Mouse (Mus musculus): ENCODE measurements around the gene Cask. TPM values are rescaled to one million over a fixed set of nuclear protein-coding genes. Genes with fewer than 3 reads are reported as not detected.

Gene Cask
- polyA plus RNA-seq, 2 experiments from 2014 or later, result 0.36 to 0.43 TPM

DNA sequence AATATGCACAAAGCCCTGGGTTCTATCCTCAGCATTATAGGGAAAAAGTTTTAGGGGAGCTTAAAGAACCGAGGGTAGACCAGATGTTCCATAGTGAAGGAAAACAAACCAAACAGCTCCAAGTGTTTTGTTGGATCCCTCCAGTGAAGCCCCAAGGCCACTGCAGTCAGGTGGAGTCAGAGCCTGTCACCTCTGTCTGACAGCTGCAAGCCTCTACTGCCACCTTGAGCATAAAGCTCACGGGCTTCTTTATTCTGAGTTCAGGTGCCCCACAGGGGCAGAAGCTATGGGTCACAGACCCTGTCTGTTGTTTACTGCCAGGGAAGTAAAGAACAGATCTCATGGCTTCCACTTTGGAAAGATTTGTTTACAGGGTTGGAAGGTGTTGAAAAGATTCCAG, 338.0 kb downstream of the Cask start:
- ATAC-seq, result no peak

DNA sequence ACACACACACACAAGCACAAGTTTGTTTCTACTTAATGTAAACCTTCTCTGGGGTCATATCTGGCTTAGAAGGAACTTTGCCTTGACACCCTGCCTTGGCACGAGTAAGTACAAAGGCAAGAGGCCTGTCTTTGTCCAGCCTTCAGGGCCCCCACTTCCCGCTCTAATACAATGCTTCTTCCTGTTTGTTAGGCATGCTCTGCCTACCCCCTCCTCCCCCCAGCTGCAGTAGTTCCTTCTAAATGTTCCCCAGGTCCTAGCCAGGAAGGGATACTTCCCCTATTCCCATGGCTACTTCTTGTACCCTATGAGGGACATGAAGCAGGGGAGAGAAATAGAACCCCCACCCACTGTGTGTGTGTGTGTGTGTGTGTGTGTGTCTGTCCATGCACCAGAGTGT, 344.8 kb downstream of the Cask start:
- no peak for ATAC-seq

- no peak for ATAC-seq
Observed at GRCm38 (mm10) chrX:13504389-13504788, 346.8 kb downstream of the Cask start.

- no peak for ATAC-seq
Observed at GRCm38 (mm10) chrX:13502862-13503375, 348.2 kb downstream of the Cask start.

- no peak for ATAC-seq
Observed at GRCm38 (mm10) chrX:13500284-13500683, 350.9 kb downstream of the Cask start.

- no peak for ATAC-seq
Observed at GRCm38 (mm10) chrX:13494892-13495703, 356.1 kb downstream of the Cask start.

DNA sequence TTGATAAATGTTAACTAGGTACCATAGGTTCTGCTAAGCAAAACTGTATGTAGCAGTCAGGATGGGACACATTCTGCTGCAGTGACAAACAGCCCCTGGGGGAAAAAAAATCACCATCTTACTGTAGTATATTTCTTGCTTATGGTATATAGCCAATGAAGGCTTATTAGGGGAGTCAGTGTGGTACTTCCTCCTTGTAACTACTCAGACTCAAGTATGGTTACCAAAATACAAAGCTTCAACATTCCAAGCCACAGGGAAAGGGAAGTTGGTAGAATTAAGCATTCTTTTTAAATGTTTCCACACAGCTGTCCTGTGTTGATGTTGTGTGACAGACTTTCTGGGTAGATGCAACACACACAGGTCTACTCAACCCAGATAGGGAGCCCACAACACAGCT, 358.2 kb downstream of the Cask start:
- ATAC-seq, result no peak

DNA sequence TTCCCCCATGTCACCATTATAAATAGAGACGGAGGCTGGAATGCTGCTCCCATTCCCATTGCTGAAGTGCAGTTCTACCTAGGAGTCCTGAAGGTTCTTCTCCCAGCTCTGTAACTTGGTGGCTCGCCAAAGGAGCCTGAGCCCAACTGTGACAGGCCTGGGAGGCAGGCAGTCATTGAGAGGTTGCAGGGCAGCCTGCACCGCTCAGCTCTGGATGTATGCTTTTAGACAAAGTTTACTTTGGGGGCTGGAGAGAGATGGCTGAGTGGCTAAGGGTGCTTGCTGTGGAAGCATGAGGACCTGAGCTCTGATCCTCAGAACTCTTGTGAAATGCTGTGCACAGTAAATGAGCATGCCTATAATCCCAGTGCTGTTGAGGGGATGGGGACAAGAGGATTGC, 360.2 kb downstream of the Cask start:
- ATAC-seq, result no peak

DNA sequence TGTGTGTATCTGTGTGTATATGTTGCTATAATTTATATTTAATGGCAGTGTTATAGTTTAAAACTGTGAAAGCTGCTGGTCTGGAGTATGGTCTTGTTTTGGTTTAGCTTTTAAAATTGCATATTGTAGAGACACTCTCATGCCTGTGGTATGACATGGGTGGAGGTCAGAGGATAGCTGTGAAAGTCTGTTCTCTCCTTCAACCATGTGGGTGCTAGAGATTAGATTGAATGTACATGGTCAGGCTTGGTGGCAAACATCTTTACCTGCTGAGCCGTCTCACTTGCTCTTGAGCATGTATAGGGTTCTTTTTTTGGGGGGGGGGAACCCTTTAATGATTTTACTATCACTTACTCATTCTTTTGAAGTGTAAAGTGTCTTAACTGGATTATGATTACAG, 361.4 kb downstream of the Cask start:
- no peak for ATAC-seq

DNA sequence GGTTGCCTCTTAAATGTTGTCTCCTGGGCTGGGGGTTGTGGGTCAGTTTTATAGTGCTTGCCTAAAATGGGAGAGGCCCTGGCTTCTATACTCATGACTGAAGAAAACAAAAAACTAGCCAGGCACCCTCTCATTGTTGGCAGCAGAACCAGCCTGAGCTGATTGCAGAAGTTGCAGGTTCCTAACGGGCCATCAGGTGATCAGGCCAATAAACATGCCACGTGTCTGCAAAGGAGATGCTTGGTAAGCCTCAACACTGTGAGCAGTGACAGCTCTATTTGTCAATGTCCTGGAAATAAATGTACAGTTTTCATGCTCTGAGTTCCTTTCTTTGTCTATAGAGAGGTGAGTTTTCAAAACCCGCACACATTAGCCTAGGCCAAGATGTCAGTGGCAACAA, 362.2 kb downstream of the Cask start:
- ATAC-seq, result no peak

GRCm38 (mm10) chrX:13484447-13484846, 366.7 kb downstream of the Cask start:
- no peak for ATAC-seq

DNA sequence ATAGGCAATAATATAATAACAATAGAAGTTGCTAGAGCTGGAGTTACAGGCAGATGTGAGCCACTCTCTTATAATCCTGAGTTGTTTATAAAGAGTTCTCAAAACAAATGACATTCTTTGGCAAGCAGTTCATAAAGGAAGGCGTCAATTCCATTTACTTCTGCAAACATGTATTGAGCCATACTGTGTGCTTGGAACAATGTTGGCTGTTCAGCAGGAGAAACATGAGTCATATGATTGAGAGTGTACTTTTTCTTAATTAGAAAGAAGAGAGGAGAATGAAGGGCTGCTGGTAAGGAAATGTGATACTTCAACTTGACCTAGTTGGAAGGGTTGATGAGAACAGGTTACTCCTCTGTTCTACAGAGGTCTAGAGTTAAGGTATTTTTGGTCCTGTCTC, 368.6 kb downstream of the Cask start:
- ATAC-seq, result no peak

GRCm38 (mm10) chrX:13479570-13479969, 371.6 kb downstream of the Cask start:
- no peak for ATAC-seq

DNA sequence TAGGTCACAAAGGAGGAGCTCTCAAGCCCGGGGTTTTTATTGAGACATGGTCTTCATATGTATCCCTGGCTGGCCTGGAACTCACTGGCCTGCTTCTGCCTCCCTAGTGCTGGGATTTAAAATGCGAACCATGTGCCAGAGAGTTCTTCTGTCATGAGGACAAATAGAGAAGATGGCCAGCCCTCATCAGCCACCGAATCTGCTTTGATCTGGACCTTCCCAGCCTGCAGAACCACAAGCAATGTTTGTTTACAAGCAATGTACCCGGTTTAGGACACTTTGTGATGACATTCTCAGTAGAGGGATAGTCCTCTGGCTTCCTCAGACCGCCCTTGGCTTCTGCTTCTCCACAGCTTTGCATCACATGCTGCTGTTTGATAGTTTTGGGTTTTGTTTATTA, 372.9 kb downstream of the Cask start:
- no peak for ATAC-seq

DNA sequence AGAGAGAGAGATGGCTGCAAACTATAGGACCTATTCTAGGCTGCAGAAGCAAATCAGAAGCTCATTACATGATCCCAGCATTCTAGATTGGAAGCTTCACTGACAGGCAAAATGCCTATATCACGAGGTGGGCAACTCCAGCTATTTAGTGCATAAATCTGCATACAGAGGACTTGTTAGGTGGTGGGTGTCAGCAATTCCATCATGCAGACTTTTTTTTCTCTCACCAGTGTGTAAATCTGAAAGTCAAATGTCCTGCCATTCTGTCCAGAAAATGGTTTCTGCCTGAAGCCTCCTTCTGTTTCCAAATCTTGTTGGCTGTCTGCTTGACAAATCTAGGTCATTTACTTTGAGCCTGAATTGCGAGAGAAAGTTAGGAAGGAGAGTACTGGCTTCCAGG, 373.6 kb downstream of the Cask start:
- no peak for ATAC-seq

DNA sequence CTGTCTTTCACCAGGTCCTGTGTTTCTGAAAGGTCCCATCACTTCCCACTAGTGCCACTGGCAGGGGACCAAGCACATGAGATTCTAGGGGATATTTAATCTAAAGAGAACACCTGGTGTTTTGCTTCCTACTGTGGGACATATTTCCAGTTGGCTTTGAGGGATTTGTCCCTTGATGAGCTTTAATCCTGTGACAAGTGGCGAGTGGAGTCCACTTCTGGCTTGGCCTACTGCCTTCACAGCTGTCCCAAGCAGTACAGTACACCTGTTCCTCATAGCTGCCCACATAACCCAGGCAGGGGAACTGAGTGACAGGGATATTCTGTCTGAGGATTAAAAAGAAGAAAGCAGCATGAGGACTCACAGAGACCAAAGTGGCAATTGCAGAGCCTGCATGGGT, 375.8 kb downstream of the Cask start:
- ATAC-seq, result no peak

DNA sequence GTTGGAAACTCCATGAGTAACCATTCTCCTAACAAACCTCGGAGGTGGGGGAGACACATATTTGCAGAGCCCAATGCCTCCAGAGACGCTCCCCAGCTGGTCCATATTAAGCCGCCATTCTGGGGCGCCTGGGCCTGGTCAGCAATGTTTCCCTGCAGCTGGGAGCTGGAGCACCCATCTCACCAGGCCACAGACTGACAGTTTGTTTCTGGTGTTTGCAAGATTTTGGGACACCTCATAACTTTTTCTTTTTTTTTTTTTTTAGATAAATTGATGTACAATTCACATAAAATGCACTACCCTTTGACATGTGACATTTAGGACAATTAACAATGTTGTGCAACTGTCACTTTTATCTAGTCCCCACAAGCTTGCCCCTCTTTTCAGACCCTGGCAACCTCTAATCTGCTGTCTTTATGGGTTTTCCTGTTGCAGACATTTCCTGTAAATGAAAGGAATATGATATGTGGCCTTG, 378.4 kb downstream of the Cask start:
- no peak for ATAC-seq

GRCm38 (mm10) chrX:13471925-13472324, 379.2 kb downstream of the Cask start:
- ATAC-seq, result no peak

DNA sequence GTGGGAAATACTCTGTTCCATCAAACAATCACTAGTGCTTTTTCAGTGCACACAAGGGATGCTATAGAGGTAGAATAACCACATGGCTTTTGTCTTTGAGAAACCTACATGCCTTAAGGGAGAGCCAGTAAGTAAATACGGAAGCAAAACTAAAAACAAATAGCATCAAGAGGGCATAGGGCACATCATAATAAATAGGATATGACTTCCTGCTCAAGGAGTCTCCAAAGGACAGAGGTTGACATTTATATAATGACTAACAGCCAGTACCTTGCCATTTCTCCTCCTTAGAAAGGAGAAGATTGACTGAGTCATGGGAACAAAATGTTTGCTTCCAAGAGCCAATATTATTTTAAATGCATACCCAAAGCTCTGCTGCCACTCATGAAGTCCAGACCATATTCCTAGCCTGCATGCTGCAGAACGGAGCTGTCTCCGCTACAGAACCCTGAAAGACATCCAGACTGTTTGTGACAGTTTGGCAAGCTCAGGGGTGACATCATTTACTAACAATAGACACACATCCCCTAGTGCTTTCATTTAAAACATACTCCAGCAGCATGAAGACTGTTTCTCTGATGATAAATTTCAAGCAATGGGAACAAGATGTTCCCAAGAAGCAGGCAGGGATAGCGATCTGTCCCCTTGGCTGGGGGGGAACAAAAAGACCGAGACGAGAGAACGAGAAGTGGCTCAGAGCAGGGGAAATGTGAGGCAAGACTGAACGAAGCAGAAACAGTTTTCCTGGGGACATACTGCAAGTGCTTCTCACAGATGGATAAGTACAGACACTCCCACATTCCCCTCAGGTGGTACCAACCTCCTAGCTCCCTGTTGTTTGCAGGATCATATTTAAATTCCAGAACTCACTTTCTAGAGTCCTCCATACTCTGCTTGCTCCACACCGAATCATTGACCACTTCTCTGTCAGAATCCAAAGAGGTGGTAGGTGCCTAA, 381.7 kb downstream of the Cask start:
- no peak for ATAC-seq

GRCm38 (mm10) chrX:13467121-13467571, 384.0 kb downstream of the Cask start:
- ATAC-seq, result no peak

Data from activated CD4-positive, CD25-positive, alpha-beta regulatory T cell, adult 4 months (primary cell).